Mouse (Mus musculus) limb, embryonic 13.5 days (tissue): ENCODE measurements around the gene Top2b. TPM values are rescaled to one million over a fixed set of nuclear protein-coding genes. Genes with fewer than 3 reads are reported as not detected.

Source experiments
- ATAC-seq: fragments of 200-750 bp; cut with Nextera tagmentation; 2 replicates; pipeline ENCODE4 v1.8.0; 2017; ENCODE audit warnings: low read depth, moderate number of reproducible peaks, moderate TSS enrichment; ENCODE audit not compliant: low FRiP score
- H3K27ac ChIP-seq: fragments of 300-500 bp; sonication (generic); 2 replicates; pipeline ENCODE4 v1.5.1; 2015; ENCODE audit warnings: inconsistent platforms, mild to moderate bottlenecking, moderate library complexity
- H3K27me3 ChIP-seq: fragments of 300-500 bp; sonication (generic); 2 replicates; pipeline ENCODE4 v1.6.1; 2015; ENCODE audit warnings: mild to moderate bottlenecking, inconsistent platforms
- H3K36me3 ChIP-seq: fragments of 300-500 bp; sonication (generic); 2 replicates; pipeline ENCODE4 v1.6.1; 2015; ENCODE audit warnings: inconsistent platforms, mild to moderate bottlenecking, moderate library complexity
- H3K4me1 ChIP-seq: fragments of 300-500 bp; sonication (generic); 2 replicates; pipeline ENCODE4 v1.6.1; 2015; ENCODE audit warnings: inconsistent platforms
- H3K4me2 ChIP-seq: fragments of 300-500 bp; sonication (generic); replicated peaks from 2 replicates; pipeline ENCODE4 v1.6.1; 2015; ENCODE audit warnings: inconsistent platforms, mild to moderate bottlenecking, moderate library complexity
- H3K4me3 ChIP-seq: fragments of 300-500 bp; sonication (generic); 2 replicates; pipeline ENCODE4 v1.5.1; 2015; ENCODE audit warnings: moderate library complexity, mild to moderate bottlenecking, inconsistent platforms
- H3K9ac ChIP-seq: fragments of 300-500 bp; sonication (generic); 2 replicates; pipeline ENCODE4 v1.6.1; 2015; ENCODE audit warnings: mild to moderate bottlenecking, inconsistent platforms
- H3K9me3 ChIP-seq: fragments of 300-500 bp; sonication (generic); 2 replicates; pipeline ENCODE4 v1.6.1; 2016; ENCODE audit warnings: inconsistent platforms
- WGBS: fragments of 180-500 bp; shearing (Covaris S2); methylation state at CpG from one replicate; pipeline ENCODE4 v1.1.7; 2015; 5-methylcytosine and 5-hydroxymethylcytosine counted together
- polyA plus RNA-seq: library from polyadenylated mRNA; unstranded; fragments of >200 nt; fragmentation: Nextera tagmentation; extraction: Ambion mirVana; gene quantifications from 2 replicates; pipeline ENCODE4 v1.2.1, GENCODE M21; 2015

The Top2b gene
- polyA plus RNA-seq, 1 experiment from 2014 or later = 66.0 TPM

DNA sequence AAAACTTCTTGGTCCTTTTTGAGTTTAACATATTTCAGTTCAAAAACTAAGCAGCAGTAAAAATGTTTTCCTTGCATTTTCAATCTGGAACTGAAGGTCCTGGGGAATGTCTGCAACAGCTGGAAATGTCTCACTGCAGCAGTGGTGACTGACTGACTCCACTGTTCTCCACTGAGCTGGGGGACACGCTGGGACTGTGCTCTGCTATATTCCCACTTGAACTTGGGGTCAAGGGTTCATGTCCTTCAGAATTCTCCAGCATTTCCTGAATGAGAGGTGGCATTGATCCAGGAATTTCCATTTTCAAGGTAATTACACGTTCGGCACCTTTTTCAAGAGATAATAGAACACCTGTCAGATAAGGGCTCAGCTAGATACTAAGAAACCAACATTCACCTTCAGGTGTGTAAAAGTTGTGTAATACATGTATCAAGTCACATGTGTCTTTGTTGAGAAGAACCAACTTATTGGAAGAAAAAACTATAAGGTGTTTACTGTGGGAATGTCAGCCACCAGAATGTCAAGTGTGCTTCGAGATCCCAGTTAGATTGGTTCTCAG lies 67.0 kb downstream of the Top2b start:
- Histone ChIP-seq H3K4me3 (no peak overlapping the region), H3K36me3 (peaks cover 51% of the 10 kb centered on the region), H3K9ac (no peak overlapping the region), H3K4me2 (no peak overlapping the region), H3K9me3 (no peaks in the 10 kb centered on the region), H3K27ac (no peak overlapping the region), H3K27me3 (no peaks in the 10 kb centered on the region), H3K4me1 (no peaks in the 10 kb centered on the region)
- 78% methylated on average over 4 of the region's 4 CpGs for WGBS
- no peak for ATAC-seq

DNA sequence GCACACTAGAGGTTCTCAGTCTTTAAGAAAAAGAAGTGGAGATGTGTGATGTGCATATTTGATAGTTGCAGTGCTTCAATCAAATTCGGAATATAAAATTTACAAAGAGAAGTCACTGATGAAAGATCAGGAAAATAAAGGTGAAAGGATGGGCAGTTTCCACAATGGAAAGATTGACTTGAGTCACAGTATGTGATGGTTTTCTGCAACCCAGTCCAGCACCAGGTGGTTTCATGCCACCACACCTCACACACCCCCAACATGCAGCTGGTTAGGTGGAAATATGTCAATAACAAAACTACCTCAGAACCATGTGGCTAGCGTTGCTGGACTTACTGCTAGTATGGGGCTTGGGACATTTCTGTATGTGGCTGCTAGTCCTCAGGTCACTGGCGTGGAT lies 67.6 kb downstream of the Top2b start:
- WGBS = 78% methylated on average over 3 of the region's 3 CpGs
- ATAC-seq = no peak
- Histone ChIP-seq H3K9me3 (no peaks in the 10 kb centered on the region), H3K36me3 (peaks cover 51% of the 10 kb centered on the region), H3K4me1 (no peaks in the 10 kb centered on the region), H3K4me3 (no peak overlapping the region), H3K27me3 (no peaks in the 10 kb centered on the region), H3K27ac (no peak overlapping the region), H3K9ac (no peak overlapping the region), H3K4me2 (no peak overlapping the region)

DNA sequence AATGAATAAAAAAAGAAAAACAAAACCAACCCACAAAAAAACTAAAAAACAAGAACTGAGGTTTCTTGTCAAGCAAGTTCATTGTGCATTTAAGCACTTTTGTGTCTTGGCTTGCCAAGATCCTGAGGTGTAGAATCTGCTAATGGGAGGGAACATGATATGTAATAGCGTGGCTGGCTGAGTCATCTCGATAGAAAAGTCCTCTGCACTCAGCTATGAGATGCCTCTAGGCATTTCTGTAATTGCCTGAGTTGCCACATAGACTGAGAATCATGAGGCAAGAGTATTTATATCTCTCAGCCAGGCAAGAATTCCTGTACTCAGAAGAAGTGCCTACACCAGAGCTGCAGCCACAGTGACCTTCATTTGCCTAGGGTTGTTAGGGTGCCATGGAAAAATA lies 68.2 kb downstream of the Top2b start:
- Histone ChIP-seq H3K27me3 (no peaks in the 10 kb centered on the region), H3K4me2 (no peak overlapping the region), H3K4me3 (no peak overlapping the region), H3K36me3 (peaks cover 49% of the 10 kb centered on the region), H3K9ac (no peak overlapping the region), H3K4me1 (no peaks in the 10 kb centered on the region), H3K9me3 (no peaks in the 10 kb centered on the region), H3K27ac (no peak overlapping the region)
- ATAC-seq = no peak
- 66% methylated on average over 2 of the region's 2 CpGs for WGBS

DNA sequence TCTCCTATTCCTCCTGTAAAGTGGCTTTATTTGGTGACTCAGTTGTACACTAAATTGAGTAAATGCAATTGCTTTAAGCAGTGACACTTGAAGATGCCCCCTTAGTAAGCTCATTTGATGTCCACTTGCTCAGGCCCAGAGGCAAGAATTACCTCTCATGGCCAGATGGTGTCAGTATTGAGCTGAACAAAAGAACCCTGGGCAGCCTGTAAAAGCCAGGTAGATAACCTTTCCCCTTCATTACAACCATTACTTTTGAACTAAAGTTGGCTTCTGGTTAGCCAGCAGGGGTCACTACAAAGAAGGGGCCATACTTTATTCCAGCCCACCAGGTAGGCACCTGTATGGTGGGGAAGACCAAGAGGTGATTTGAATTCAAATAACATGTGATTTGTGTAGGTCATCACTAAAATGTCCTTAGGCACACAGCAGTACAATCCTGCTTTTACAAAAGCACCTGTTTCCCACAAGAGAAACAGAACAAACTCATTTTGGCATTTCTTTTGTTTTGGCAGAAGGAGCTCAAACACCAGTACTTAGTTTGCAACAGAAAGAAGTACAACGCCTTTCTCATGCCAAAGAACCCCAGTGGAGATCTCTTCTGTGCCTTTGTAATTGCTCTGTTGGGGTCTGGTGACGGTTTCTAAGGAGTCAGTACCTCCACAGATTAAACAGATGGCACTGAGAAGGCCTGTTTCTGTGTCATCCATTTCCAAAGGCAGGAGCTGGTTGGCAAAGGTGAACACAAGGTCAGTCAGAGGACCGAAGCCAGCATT lies 69.6 kb downstream of the Top2b start:
- Histone ChIP-seq H3K27ac (no peak overlapping the region), H3K27me3 (no peaks in the 10 kb centered on the region), H3K4me3 (no peak overlapping the region), H3K4me1 (peaks cover 7% of the 10 kb centered on the region), H3K9ac (no peak overlapping the region), H3K36me3 (peaks cover 45% of the 10 kb centered on the region), H3K4me2 (no peak overlapping the region), H3K9me3 (no peaks in the 10 kb centered on the region)
- ATAC-seq = no peak
- 74% methylated on average over 3 of the region's 3 CpGs for WGBS

DNA sequence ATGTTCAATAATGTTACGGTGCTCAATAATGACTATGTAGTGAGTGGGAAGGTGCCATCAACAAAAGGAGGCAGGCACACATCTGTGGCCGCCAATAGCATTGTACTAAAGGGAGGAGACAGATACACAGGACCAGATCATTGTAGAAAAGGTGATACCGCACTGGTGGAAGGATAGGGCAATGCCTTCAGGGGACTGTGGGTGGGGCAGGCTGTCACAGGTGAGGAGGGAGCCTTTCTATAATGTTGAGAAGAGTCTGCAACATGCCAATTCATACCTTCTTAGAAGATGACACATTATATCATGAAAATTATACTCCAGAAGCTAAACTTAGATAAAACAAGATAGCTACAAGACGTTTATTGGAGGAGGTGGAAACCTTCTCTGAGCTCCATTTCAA lies 72.4 kb downstream of the Top2b start:
- Histone ChIP-seq H3K9me3 (no peaks in the 10 kb centered on the region), H3K4me3 (no peak overlapping the region), H3K4me1 (peaks cover 10% of the 10 kb centered on the region), H3K27ac (no peak overlapping the region), H3K9ac (no peak overlapping the region), H3K27me3 (no peaks in the 10 kb centered on the region), H3K4me2 (no peak overlapping the region), H3K36me3 (peaks cover 28% of the 10 kb centered on the region)
- 93% methylated on average over 4 of the region's 4 CpGs for WGBS
- ATAC-seq = no peak

DNA sequence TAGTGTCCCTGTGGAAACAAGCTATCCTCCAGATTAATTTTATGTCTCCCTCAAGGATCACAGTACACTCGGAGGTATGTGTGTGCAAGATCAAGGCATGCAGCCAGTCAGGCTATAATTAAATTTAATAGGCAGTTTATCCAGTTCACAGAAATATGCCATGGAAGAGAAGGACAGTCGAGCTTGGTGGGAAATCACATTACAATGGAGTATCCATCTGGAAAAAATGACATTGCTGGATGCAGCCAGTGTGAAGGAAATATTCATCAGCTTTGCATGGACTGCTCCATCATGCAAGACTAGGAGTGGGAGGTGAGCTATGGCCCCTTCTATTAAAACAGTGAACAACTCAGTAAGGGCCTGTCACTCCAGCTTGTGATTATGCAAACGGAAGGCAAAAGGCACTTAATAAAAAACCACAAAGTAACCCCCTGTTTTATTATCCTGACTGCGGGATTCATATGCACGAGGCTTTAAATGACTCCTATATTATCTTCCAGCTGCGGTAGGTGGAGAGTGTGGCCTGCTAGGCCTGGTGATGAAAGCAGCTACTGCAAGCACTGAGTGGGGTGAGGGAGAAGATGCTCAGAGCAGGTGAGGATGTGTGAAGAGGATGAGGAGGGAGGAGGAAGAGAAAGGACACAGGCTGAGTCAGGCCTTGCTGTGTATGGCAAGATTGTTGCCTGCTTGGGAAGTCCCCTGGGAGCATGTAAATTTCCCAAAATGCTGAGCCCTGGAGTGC lies 74.6 kb downstream of the Top2b start:
- WGBS = 27% methylated on average over 6 of the region's 6 CpGs
- H3K4me1 ChIP-seq = peaks cover 10% of the 10 kb centered on the region
- H3K9ac ChIP-seq = no peak overlapping the region
- no peak overlapping the region for H3K4me2 ChIP-seq
- no peaks in the 10 kb centered on the region for H3K9me3 ChIP-seq
- H3K27me3 ChIP-seq = no peaks in the 10 kb centered on the region
- ATAC-seq = peak; percentile 33; the same call in 1 of the 2 replicates
- peaks cover 25% of the 10 kb centered on the region for H3K36me3 ChIP-seq
- no peak overlapping the region for H3K27ac ChIP-seq
- no peak overlapping the region for H3K4me3 ChIP-seq

DNA sequence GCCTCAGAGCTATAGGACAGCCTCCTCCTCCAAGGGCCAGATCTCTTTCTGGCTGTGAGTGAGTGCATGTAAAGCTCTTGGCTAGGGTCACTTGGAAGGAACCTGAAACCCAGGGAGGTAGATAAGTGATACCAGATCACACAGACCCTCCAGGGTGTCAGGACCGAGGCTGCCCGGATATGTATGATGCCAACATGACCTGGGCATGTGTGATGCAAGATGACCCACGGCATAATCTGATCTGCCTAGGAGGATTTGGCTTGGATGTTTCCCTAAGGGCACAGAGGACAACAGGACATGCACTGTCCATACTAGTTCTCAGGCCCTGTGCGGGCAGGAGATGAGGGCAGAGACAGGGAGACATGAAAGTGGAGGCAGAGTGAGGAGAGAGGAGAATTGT lies 79.9 kb downstream of the Top2b start:
- no peaks in the 10 kb centered on the region for H3K27me3 ChIP-seq
- H3K9ac ChIP-seq = no peak overlapping the region
- no peak overlapping the region for H3K4me3 ChIP-seq
- no peak overlapping the region for H3K27ac ChIP-seq
- H3K9me3 ChIP-seq = no peaks in the 10 kb centered on the region
- no peaks in the 10 kb centered on the region for H3K36me3 ChIP-seq
- no peak for ATAC-seq
- no peak overlapping the region for H3K4me2 ChIP-seq
- H3K4me1 ChIP-seq = peaks cover under 1% of the 10 kb centered on the region
- WGBS = 74% methylated on average over 4 of the region's 4 CpGs

DNA sequence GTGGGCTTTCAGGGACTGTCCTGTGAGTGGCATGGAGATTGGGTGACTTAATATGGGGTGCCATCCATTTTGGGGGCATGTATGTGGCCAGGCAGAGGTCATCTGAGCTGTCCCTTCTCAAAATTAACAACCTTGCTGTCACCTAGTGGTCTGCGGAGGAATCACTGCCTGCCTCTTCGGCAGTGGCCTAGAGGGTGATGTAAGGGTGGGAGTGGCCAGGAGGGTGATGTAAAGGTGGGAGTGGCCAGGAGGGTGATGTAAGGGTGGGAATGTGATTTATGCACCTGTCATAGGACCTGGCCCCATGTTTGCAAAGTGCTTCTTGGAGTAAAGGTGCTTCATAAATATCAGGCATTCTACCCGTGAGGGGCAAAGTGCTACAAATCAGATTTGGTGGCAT lies 82.6 kb downstream of the Top2b start:
- Histone ChIP-seq H3K9me3 (no peaks in the 10 kb centered on the region), H3K4me3 (no peak overlapping the region), H3K9ac (no peak overlapping the region), H3K4me1 (no peaks in the 10 kb centered on the region), H3K4me2 (no peak overlapping the region), H3K27me3 (no peaks in the 10 kb centered on the region), H3K36me3 (no peaks in the 10 kb centered on the region), H3K27ac (no peak overlapping the region)
- 32% methylated on average over 3 of the region's 3 CpGs for WGBS
- no peak for ATAC-seq

DNA sequence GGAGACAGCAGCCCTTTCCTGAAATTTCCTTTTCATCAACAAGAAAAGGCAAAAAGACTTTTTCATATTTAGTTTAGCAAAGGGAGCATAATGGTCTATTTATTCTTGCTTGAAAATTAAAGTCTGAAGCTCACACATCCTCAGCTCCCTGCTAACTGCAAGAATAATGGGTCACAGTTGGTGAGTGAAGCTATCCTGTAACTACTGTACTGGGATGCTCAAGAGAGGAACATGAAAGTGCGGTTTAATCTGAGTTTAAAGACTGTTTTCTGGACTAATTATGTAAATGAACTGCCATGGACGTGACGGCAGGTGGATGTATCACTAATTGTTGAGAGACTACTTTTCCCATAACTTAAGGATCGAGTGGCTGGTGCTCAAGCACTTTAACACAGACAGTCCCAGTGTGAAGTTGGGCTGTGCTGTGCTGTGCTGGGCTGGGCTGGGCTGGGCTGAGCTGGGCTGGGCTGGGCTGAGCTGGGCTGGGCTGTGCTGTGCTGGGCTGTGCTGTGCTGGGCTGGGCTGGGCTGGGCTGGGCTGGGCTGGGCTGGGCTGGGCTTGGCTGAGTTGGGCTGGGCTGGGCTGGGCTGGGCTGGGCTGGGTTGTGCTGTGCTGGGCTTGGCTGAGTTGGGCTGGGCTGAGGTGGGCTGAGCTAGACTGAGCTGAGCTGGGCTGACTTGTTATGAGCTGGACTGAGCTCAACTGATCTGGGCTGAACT lies 83.4 kb downstream of the Top2b start:
- Histone ChIP-seq H3K4me2 (no peak overlapping the region), H3K4me1 (no peaks in the 10 kb centered on the region), H3K27ac (no peak overlapping the region), H3K36me3 (no peaks in the 10 kb centered on the region), H3K27me3 (no peaks in the 10 kb centered on the region), H3K9me3 (no peaks in the 10 kb centered on the region), H3K4me3 (no peak overlapping the region), H3K9ac (no peak overlapping the region)
- WGBS = 42% methylated on average over 4 of the region's 4 CpGs
- ATAC-seq = peak; percentile 88

DNA sequence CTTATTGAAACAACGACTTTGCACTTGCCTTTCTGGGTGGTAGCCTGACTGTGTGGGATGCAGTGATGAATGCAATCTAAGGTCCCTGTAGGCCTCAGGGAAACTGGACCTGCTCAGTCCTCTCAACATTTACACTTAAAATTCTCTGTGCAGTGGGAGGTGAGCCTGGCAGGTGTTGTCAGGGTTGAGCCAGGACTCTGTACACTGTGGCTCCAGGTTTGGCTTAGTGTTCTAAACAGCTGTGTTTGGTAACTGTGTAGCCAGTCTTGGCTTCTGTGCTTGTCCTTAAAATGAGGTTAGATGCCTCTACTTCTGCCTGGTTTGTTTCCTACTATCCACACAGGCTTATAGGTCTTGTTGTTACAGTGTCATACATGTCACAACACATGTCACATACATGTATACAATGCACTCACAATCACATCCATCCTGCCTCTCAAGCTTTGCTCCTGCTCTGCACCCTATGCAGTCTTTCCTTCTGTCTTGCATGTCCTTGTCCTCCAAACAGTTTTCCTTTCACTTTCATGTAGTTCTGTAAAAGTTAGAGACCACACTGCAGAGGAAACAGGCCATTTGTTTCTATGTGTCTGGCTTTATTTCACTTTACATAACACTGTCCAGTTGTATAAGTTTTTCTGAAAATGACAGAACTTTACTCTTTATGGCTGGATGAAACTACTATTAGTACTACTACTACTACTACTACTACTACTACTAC lies 113.8 kb downstream of the Top2b start:
- Histone ChIP-seq H3K4me2 (no peak overlapping the region), H3K9me3 (no peaks in the 10 kb centered on the region), H3K4me3 (no peak overlapping the region), H3K9ac (no peak overlapping the region), H3K4me1 (peaks cover 8% of the 10 kb centered on the region), H3K36me3 (no peaks in the 10 kb centered on the region), H3K27me3 (no peaks in the 10 kb centered on the region), H3K27ac (no peak overlapping the region)
- no peak for ATAC-seq
- 80% methylated on average over 1 of the region's 1 CpGs for WGBS

DNA sequence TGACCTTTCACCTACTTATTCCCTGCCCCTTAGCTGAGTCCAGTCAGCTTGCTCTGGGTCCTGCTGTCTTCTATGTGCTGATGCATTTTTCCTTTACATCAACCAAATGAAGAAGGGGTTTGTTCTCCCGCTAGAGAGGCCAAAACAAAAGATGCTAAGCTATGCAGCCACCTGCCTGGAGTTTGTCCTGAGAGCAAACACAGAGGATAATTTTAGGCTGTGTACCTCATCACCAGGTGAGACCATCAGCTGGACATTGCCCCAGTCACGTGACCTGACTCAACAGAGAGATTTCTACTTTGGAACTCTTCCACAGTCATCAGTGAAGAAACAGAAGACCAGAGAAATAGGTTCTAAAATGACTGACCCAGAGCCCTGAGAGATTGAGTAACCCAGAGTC lies 114.5 kb downstream of the Top2b start:
- Histone ChIP-seq H3K4me3 (no peak overlapping the region), H3K27ac (no peak overlapping the region), H3K27me3 (no peaks in the 10 kb centered on the region), H3K4me1 (peaks cover 16% of the 10 kb centered on the region), H3K9me3 (no peaks in the 10 kb centered on the region), H3K36me3 (no peaks in the 10 kb centered on the region), H3K9ac (no peak overlapping the region), H3K4me2 (no peak overlapping the region)
- WGBS = 84% methylated on average over 2 of the region's 2 CpGs
- no peak for ATAC-seq
